Mouse (Mus musculus) fibroblast of lung, adult 2 months (primary cell): ENCODE measurements around the gene Selenow.

Experiments used
- DNase-seq: peaks from one replicate; pipeline ENCODE4 v3.0.0-alpha.2; 2011; ENCODE audit warnings: low read depth

Selenow gene

GRCm38 (mm10) chr7:15905861-15906260 lies 16.3 kb downstream of the Selenow start:
- DNase-seq = no peak

DNA sequence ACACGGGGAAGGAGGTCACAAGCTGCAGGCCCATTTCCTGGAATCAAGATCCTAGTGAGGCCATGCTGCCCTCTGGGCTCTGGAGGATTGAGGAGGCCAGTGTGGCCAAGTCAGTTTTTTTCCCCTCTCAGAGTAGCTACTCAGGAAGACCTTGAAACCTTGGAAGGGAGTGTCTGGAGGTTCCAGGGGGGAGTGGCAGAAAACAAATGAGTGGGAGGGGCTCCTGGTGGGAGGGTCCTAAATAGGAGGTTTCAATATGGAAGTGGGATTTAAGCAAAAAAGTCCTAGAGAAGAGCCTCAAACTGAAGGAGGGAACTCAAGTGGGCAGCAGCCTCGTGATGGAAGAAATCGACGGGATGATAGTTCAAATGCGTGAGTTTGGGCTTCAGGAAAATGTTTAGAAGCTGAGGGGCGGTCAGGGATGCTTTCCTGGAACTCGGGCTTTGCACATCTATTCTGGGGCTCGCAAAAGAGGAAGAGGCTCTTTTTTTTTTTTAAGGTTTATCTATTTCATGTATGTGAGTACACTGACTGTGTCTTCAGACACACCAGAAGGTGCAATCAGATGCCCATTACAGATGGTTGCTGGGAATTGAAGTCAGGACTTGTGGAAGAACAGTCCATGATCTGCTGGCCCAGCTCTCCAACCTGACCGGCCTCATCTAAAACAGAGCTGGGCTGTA lies 20.7 kb downstream of the Selenow start:
- DNase-seq = no peak

DNA sequence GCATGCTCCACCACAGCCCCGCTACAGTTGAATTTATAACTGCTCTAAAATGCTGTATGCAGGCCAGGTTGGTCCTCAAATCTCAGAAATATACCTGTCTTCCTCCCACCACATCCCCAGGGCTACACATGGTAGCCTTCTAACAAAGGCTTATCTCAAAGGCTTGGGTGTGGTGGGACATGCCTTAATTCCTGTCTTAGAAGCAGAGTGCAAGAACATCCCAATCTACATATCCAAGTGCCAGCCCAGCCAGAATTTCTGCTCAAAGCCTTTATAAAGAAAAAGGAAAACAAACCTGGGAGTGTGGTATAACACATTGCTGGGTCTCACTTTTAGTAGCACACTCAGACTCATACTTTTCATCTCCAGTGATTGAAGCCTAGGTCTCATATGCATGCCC lies 28.0 kb downstream of the Selenow start:
- no peak for DNase-seq

GRCm38 (mm10) chr7:15884127-15884526 lies 38.1 kb downstream of the Selenow start:
- DNase-seq = no peak

GRCm38 (mm10) chr7:15882317-15882716 lies 39.9 kb downstream of the Selenow start, which contains the start of gene Crxos:
TSS of gene Crxos (plus strand) at chr7:15882617.
- DNase-seq = no peak

- DNase-seq = no peak
Measured at GRCm38 (mm10) chr7:15881831-15882230, 40.4 kb downstream of the Selenow start.

- DNase-seq = no peak
Measured at GRCm38 (mm10) chr7:15881388-15881787, 40.8 kb downstream of the Selenow start.

DNA sequence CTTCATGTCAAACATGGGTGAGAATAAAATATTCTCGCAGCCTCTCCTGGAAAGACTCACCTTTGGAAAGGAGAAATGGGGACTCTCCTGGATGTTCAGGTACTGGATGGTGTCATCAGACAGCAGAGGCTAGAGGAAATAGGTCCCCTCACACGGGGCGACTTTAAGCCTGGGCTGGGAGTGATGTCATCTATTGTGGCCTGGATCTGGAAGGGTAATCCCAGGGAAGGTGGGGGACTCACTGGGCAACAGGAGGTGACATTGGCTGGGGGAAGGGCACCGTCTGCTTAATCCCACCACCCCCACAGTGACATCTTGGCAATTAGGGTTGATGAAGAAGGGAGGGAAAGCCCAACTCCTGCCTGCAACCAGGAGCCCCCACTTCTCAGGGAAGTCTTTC lies 42.4 kb downstream of the Selenow start, which contains the start of gene Crx:
Crx (minus strand) TSS at position 213 of the 400 bp plus-strand sequence.
- DNase-seq = no peak
